ENCODE assay signal across 25 mouse cellular contexts in the genomic region with DNA sequence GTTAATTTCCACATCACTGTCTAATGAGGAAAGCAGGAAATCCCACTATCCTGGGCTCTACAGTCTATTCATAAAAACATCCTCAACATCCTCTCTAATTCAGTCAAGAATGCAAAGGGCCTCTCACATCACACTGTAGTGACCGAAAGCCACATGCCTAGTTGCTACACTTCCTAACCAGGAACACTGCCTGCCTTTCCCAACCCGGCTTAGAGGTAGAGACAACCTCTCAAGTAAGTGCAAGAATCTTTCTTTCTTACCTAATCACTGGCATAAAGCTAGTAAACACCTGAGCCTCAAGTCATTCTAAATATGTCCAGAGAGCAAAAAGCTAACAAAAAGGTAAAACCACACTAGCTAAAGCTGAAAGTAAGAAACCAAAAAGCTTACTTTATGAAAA.
DNase-seq lines count a peak whose midpoint lies in the region; ATAC-seq and TF ChIP-seq lines count a peak whose summit lies in the region.
"Had no signal": no experiment of that assay in that cellular context is flagged by ENCODE, and none has a peak within 500 bp of the region (broad histone marks: within the 10 kb centered on the region; RNA-seq: fewer than 3 reads in every experiment).

No protein-coding gene starts in this region.

- intact Hi-C loops in heart, adult 2 months (cut with DNase I): no loop called here

- DNase-seq in heart, adult 2 months: no peak
- peak; percentile 83 for DNase-seq in lung, postnatal 0 days (ENCODE audit: low spot score)
- no peak for DNase-seq in lung, postnatal 4 days
- DNase-seq in gonadal fat pad, adult 2 months (ENCODE audit: low read depth): peak; percentile 52
- no peak for DNase-seq in adrenal gland, postnatal 25 days
- DNase-seq in B cell, adult 2 months: no peak
- DNase-seq: adrenal gland, adult 2 months; cerebellum, adult 8-10 months; cerebellum, postnatal 25 days; gastrocnemius, postnatal 10 days; heart, postnatal 36 days; kidney, adult 8-10 months; kidney, postnatal 4 days; midbrain, embryonic 14.5 days; thymus, adult 2 months; thymus, postnatal 36 days had no signal

- TF ChIP-seq CTCF in heart, adult 2 months (IDR thresholded peaks at IDR 0.05): no peak
- no peak for TF ChIP-seq CTCF in lung, postnatal 0 days (IDR thresholded peaks at IDR 0.05)

- no peak overlapping the region for H3K4me3 ChIP-seq in heart, embryonic 16.5 days (ENCODE audit: low read length)
- no peak overlapping the region for H3K4me3 ChIP-seq in heart, adult 2 months
- H3K4me3 ChIP-seq in lung, postnatal 0 days (ENCODE audit: low read depth, low read length): no peak overlapping the region
- H3K4me3 ChIP-seq: embryonic facial prominence, embryonic 10.5 days; embryonic facial prominence, embryonic 15.5 days; forebrain, embryonic 13.5 days; heart, embryonic 15.5 days; hindbrain, embryonic 13.5 days had no signal

- H3K9ac ChIP-seq in heart, embryonic 16.5 days (ENCODE audit: low read length): no peak overlapping the region
- no peak overlapping the region for H3K9ac ChIP-seq in heart, adult 2 months (ENCODE audit: low read depth, low read length)
- no peak overlapping the region for H3K9ac ChIP-seq in lung, postnatal 0 days (replicated peaks; ENCODE audit: low read depth)
- H3K9ac ChIP-seq: embryonic facial prominence, embryonic 15.5 days; forebrain, embryonic 13.5 days; heart, embryonic 15.5 days; hindbrain, embryonic 13.5 days had no signal

- TF ChIP-seq EP300 in heart, adult 2 months (IDR thresholded peaks at IDR 0.05; ENCODE audit: insufficient read depth, low read depth, low read length): no peak
- TF ChIP-seq EP300 in lung, postnatal 0 days (IDR thresholded peaks at IDR 0.05): peak; percentile 85

- no peaks in the 10 kb centered on the region for H3K36me3 ChIP-seq in heart, embryonic 16.5 days (ENCODE audit: control insufficient read depth, insufficient read depth)
- H3K36me3 ChIP-seq in heart, adult 2 months (ENCODE audit: control insufficient read depth, insufficient read depth, low read length): peaks cover 2% of the 10 kb centered on the region
- no peaks in the 10 kb centered on the region for H3K36me3 ChIP-seq in lung, postnatal 0 days (ENCODE audit: insufficient read depth, low read length)
- H3K36me3 ChIP-seq: embryonic facial prominence, embryonic 10.5 days; embryonic facial prominence, embryonic 15.5 days; heart, embryonic 15.5 days; hindbrain, embryonic 13.5 days had no signal

- H3K9me3 ChIP-seq in heart, embryonic 16.5 days (replicated peaks; ENCODE audit: control insufficient read depth, low read length): no peaks in the 10 kb centered on the region
- H3K9me3 ChIP-seq in lung, postnatal 0 days (ENCODE audit: low read length): no peaks in the 10 kb centered on the region
- H3K9me3 ChIP-seq: embryonic facial prominence, embryonic 10.5 days; embryonic facial prominence, embryonic 15.5 days; forebrain, embryonic 13.5 days; heart, embryonic 15.5 days; hindbrain, embryonic 13.5 days had no signal

- H3K27ac ChIP-seq in heart, embryonic 16.5 days (ENCODE audit: low read length): 0 out of 2 replicates have a peak overlapping the region, but pooled peaks have one; percentile 16
- H3K27ac ChIP-seq in heart, adult 2 months: no peak overlapping the region
- peak overlapping the region; percentile 78 for H3K27ac ChIP-seq in lung, postnatal 0 days (ENCODE audit: low read length)
- H3K27ac ChIP-seq: embryonic facial prominence, embryonic 10.5 days; embryonic facial prominence, embryonic 15.5 days; forebrain, embryonic 13.5 days; heart, embryonic 15.5 days; hindbrain, embryonic 13.5 days; kidney, postnatal 0 days had no signal

- peaks cover 2% of the 10 kb centered on the region; the same call in 1 of the 2 replicates for H3K79me2 ChIP-seq in heart, adult 2 months (replicated peaks; ENCODE audit: control insufficient read depth, insufficient read depth, low read length)

- no peak overlapping the region for H3K4me2 ChIP-seq in heart, embryonic 16.5 days (ENCODE audit: low read depth, low read length)
- H3K4me2 ChIP-seq in lung, postnatal 0 days (replicated peaks; ENCODE audit: low read depth, low read length): no peak overlapping the region
- H3K4me2 ChIP-seq: embryonic facial prominence, embryonic 15.5 days; forebrain, embryonic 13.5 days; heart, embryonic 15.5 days; hindbrain, embryonic 13.5 days had no signal

- H3K27me3 ChIP-seq in heart, embryonic 16.5 days (ENCODE audit: control insufficient read depth, insufficient read depth, low read length): no peaks in the 10 kb centered on the region
- H3K27me3 ChIP-seq in heart, adult 2 months (ENCODE audit: control insufficient read depth, insufficient read depth, low read length): no peaks in the 10 kb centered on the region
- H3K27me3 ChIP-seq in lung, postnatal 0 days (replicated peaks; ENCODE audit: insufficient read depth, low read length): no peaks in the 10 kb centered on the region
- H3K27me3 ChIP-seq: embryonic facial prominence, embryonic 15.5 days; forebrain, embryonic 13.5 days; heart, embryonic 15.5 days; hindbrain, embryonic 13.5 days had no signal

- WGBS in heart, embryonic 16.5 days: 54% methylated on average over 2 of the region's 2 CpGs
- WGBS in heart, adult 2 months: 49% methylated on average over 2 of the region's 2 CpGs
- WGBS in lung, postnatal 0 days: 35% methylated on average over 2 of the region's 2 CpGs

- peaks cover 12% of the 10 kb centered on the region for H3K4me1 ChIP-seq in heart, embryonic 16.5 days (ENCODE audit: control insufficient read depth, insufficient read depth, low read length)
- peaks cover 2% of the 10 kb centered on the region for H3K4me1 ChIP-seq in heart, adult 2 months (ENCODE audit: control insufficient read depth, insufficient read depth, low read length)
- H3K4me1 ChIP-seq in lung, postnatal 0 days (ENCODE audit: insufficient read depth, low read depth, low read length): no peaks in the 10 kb centered on the region
- H3K4me1 ChIP-seq: embryonic facial prominence, embryonic 10.5 days; embryonic facial prominence, embryonic 15.5 days; forebrain, embryonic 13.5 days; hindbrain, embryonic 13.5 days had no signal

- TF ChIP-seq POLR2A in heart, adult 2 months (IDR thresholded peaks at IDR 0.05; ENCODE audit: insufficient read depth, low read depth, low read length): no peak

- no peak for ATAC-seq in heart, embryonic 16.5 days (replicated peaks; ENCODE audit: extremely low read depth, insufficient read depth, low FRiP score)
- ATAC-seq in lung, postnatal 0 days: peak; percentile 95
- ATAC-seq: activated CD4-positive, CD25-positive, alpha-beta regulatory T cell, adult 4 months; forebrain, embryonic 13.5 days; intestine, embryonic 16.5 days had no signal

Comparison
In these comparisons a context has a peak if more than half of its experiments do, and no peak if none do; other contexts are left out.
1. DNase-seq: peak in lung, postnatal 0 days (single experiment) and gonadal fat pad, adult 2 months (single experiment); none in heart, adult 2 months (0 of 2), lung, postnatal 4 days (0 of 2), adrenal gland, postnatal 25 days (single experiment) and B cell, adult 2 months (0 of 2).